Mouse (Mus musculus) cerebellum, postnatal 14 days (tissue): Measurements from ENCODE around the gene Gmpr.
A peak's percentile ranks its signal among the peaks of the same experiment; 100 is the strongest.
"Not testable (repeated sequence)": the region's sequence is repeated elsewhere in the genome, so short reads cannot be mapped to it uniquely, and the experiment has no call there.

Experiments
- DNase-seq, 2 experiments: peaks; one replicate each; pipeline ENCODE4 v3.0.0; 2021; ENCODE audit warnings: mixed read lengths in 2 of 2

Gene Gmpr

DNA sequence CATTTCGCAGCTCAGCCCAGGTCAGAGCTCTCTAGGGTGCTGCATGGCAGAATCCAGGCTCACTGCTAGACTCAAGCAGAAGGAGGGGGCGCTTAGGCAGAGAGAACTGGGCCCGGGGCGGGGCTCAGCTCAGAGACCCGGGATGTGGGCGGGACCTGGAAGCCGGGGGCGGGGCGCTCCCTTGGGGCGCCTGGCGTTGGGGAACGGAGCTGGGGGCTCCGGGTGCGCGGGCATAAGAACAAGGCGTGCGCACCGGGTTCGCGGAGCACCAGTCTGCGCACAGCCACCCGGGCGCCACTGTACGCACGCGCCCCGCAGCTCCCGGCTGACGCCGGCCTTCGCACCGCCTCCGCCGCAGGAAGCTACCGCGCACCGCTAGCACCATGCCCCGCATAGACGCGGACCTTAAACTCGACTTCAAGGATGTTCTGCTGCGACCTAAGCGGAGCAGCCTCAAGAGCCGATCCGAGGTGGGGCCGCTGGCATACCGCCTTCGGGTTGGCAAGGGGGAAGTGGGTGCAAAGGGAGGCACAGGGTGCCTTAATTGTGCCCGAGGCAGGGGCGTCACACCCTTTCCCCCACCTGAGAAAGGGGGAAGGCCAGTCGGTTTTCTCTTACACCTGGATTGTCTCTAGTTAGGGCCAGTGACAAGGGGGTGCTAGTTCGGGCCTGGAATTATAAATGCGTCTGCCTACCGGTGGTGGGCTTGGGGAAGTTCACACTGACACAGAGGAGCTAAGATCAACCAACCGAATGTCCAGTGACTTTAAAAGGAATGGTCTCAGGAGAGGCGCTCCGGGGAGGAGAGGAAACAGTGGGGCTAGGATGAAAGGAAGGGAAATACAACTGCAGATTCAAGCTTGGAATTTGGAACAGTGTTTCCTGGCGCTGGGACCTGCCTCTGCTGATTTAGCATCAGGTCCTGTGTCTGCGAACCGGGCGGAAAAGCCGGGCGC is at the start of gene Gmpr:
Gmpr (plus strand) TSS at position 171 of the 956 bp plus-strand sequence.
- DNase-seq: peak; percentile 70 to 74

DNA sequence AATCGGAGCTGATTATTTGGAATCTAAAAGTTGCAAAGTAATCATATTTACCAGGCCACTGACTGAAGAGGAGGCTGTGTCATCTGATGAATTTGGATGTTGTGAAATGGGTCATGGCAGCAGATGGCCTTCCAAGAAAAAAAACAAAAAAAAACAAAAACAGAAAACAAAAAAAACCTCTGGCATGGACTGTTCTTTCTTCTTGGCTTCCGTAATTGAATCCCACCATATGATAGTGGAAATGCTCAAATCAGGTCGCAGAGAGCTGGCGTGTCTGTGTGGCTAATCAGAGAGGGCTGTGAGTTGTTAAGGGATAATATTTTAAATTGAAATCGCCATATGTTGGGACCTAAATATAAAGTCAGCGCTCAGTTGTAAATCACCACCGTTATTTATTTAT is 49.8 kb upstream of the Gmpr start:
- DNase-seq: no peak

DNA sequence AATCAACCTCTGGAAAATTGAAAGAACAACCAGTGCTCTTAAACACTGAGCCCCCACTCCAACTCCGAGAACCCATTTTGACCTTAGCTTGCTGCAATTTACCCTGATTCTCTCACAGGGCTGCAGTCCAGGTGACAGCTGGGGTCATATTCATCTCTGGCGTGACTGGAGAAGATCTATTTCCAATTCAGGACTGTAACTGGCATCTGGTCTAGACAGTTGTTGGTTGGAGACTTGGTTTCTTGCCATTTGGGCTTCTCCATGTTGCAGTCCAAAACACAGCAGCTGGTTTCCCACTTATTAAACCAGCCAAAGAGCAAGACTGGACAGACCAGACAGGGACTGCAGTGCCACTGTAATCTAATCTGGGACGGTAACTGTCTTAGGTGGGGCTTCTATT is 47.1 kb upstream of the Gmpr start:
- DNase-seq: peak; percentile 37 to 44

DNA sequence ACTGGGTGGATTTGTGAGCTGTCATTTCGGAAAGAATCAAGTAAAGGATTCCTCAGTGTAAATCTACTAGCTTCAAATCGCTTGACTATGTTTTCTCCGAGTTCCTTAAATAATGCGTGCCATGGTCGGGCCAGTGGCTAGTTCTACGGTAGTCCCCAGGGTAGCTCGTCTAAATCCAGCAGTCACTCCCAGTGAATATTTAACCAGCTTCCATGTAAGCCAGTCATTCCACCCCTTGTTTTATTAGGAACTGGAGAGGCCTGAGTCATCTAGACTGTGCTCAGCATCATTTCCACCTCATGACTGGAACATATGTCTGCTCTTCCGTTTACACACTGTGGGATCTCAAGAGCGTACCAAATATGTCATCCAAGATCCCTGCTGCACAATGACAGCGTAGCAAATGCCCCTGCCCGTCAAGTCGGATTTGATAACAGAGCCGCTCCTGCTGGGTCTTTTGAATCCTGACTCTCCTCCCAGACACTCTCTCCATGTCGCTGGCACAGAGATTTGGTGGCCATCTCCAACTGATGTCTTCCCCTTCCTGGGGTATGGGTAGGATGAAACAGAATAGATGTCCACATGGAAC is 45.8 kb upstream of the Gmpr start:
- DNase-seq: peak; percentile 74 to 90

DNA sequence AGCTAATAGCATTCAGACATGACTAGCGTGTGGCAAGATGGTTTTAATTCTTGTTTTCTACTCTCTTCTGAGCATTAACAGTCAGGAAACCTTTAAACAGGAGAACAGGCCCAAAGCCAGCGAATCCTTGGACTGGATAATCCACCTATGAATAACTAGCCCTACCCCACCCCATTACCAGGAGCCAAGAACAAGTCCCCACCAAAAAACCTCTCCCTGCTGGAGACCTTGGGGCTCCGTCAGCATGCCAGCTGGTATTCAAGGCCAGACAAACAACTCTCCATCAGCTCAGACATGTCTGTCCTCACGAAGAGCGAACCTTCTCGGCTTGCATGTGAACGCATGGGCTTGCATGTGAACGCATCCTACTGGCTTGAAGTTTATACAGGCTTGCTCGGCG is 41.6 kb upstream of the Gmpr start:
- peak; percentile 41 to 65 for DNase-seq

DNA sequence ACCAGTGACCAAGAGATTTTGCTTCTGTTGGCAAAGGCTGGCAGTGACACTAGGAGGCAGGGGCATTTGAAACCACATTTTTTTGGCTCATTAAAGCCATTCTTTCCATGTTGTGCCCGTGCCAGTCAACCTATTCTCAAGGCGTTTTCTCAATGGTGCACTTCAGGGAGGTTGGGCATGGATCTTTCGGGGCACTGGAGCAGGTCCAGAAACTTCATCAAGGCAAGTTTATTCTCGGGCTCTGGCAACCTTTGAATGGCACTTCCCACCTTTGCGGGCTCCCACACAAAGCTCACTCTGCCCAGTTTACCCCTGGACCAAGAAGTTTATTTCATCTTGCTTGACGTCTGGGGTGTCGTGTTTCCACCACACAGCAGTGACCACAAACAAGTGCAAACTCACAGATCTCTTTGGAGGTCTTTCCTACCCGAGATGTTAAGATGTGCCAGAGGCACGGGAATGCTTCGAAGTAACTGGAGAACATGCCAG is 41.2 kb upstream of the Gmpr start:
- peak in 1 of 2 experiments; percentile 25 for DNase-seq

DNA sequence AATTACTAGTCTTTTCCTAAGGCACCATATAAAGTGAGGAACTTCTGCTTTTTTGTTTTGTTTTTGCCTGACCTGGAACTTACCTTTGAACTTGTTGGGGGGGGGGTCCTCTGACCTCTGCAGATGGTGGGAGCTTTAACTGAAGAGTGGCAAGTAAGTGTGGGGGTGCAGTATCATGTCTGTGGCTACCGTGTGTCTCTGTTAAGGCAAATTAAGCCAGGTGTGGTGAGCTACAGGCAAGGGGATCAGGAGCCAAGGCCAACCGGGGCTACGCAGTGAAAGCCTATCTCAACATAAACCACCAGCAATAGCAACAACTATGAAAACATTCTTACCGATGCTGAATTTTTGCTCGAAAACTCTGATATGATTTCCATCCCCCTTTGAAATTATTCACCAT is 38.5 kb upstream of the Gmpr start:
- no peak for DNase-seq

DNA sequence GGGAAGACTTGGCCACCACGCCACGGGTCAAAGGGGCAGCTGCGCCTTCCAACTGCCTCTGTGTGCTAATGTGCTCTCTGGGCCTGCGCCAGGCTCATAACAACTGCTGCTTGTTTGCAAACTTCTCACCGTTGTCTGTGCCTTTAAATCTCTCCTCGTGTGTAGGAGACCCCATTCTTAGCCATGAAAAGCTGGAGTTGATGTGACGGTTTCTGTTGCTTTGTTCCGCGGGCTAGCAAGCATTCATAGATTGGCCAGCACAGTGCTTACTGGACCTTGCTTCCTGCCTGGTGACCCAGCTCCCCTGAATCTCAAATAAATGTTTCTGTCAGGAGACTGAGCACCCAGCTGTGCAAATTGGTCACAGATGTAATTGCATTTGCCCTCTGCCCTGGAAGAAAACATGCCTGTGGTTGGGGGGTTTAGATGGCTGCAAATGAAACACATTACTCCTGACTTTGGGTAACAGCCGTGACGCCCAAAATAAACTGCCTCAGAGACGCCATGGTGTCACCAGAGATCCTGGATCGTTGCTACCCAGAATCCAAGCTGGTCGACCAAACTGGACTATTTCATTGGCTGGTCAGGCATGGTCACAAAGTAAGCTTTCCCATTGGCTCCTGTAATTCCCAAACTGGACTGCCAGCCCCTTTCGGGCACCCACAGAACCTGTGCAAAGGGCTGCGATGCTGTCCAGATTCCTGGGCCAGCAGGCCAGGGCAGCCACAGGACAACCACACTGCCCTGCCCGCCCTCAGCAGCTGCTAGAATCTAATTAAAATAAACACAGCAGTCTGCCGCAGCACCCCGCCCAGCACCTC is 37.6 kb upstream of the Gmpr start:
- DNase-seq: peak in 1 of 2 experiments; percentile 44

DNA sequence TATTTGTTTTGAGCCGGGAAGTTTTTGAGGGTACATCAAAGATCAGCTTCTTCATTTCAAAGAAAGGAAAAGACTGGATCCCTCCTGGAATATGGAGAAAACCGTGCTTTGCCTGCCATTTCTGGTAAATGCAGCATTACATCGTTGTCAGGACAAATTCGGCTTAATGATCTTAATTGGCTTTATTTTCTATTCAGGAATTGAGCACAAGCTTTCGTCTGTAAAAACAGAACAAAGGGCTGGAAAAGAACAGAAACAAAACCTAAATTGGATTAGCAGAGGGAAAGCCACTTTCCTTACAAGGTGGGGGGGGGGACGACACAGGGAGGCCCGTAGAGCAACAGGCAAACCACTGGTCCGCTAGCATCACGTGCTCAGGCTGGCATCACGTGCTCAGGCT is 33.9 kb upstream of the Gmpr start:
- no peak for DNase-seq

DNA sequence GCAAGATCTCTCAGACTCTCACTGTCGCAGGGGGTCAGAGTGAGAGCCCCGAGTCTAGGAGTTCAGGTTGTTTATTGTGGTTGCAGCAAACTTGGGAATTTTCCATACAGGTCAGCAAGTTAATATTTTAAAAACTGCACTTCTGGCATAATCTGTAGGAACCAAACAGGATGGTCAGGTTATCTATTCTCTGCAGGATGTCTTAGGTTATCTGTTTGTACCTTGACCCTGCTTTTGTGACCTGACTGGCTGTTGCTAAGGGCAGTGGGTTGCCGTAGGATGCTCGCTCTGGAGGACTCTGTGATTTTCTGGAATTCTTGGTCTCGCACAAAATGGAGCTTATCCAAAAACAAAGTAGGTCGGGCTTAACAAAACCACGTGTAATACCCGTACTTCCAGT is 31.9 kb upstream of the Gmpr start:
- DNase-seq: no peak

DNA sequence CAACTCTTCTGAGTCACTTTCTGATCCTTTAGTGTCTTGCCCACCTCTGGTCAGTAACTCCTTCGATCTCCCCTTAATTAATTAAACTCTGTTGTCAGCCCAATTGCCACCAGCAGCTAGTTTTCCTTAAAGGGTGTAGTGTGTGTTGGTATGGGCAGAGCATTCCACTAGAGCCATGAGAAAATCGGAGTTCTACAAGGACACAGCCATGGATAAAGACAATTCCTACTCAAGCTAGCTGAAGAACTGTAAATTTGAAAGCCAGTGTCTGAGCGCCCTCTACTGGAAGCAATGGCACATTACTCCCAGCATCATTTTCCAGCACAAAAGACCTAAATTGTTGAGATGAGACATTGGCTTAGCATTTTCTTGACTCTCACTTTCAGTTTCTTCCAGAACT is 30.1 kb upstream of the Gmpr start:
- peak; percentile 81 to 87 for DNase-seq

DNA sequence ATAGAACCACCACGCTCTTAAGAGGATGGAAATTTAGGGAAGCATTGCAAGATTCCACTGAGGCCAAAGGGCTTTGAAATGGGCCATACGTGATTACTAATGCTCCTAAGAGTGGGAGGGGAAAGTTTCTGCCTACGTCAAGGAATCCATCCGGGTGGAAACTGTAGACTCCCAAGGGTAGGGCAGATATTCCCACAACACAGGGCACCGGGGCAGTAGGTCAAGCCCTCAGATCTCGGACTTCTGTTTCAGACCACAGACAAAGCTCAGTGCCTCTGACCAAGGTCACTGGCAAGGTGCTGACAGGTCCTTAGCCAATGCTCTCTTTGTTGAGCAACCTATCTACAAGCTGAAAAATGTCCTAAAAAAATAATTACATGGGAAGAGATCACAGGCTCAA is 27.3 kb upstream of the Gmpr start:
- DNase-seq: no peak

DNA sequence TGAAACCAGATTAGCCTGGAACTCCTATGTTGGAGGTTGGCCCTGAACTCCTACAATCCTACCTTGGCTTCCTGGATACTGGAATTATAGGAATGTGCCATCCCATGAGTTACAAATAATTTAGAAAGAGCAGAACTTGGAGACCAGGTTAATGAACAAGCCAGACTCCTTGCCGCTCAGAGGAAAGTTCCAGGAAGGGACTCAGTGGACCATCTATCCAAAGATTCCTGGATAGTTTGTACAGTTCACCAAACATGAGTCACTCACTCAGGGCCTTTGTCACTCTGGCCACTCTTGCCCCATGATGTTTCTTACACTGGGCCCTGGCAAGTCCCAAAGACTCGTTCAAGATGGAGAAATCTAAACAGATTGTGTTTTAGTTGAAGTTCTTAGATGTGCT is 24.0 kb upstream of the Gmpr start:
- no peak for DNase-seq

DNA sequence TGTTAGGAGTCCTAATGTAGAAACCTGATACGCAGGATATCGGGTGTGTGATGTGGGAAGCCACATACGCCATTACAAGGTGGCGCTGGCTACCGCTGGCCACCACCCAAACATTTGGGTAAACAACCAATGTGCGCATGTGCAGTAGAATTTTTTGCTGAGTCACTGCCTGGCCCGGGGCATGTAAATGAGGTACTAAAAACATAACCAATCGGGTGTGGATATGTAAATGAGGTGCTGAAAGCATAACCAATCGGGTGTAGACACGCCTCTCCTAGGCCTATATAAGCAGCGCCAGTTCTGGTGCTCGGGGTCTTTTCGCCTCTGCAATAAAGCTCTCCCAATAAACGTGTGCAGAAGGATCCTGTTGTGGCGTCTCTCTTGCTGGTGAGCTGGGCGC is 23.3 kb upstream of the Gmpr start:
- not testable (repeated sequence) for DNase-seq

DNA sequence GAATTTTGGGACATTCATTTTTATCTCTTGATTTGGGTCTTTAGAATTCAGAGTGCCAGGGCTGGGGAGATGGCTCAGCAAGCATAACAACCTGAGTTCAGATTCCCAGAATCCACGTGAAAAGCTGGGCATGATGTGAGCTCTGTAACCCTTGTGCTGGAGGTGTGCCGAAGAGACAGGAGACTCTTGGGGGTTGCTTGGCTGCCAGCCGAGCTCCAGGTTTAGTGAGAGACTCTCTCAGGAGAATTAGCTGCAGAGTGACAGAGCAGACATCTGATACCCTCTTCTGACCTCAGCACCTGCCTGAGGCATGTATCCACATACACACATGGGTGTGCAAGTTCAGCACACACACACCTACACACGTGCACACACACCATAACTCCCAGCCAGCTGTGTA is 21.6 kb upstream of the Gmpr start:
- no peak for DNase-seq

DNA sequence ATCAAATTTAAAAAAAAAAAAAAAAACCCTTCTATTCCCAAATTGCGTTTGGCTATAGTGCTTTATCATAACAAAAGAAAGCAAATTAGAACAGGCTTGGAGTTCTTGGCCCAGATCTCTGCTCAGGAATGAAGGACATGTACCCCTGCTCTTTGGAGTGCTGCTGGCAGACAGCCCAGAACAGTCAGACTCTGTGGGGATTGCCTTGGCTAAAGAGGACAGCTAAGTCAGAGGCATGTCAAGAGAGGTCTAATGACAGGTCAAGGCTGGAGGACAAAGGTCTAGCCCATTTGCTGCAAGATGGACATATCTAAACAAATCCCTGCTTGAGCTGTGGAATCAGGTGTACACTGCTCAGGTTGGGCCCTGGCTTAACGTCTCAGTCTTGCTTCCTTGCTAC is 20.6 kb upstream of the Gmpr start:
- DNase-seq: peak; percentile 51 to 57

DNA sequence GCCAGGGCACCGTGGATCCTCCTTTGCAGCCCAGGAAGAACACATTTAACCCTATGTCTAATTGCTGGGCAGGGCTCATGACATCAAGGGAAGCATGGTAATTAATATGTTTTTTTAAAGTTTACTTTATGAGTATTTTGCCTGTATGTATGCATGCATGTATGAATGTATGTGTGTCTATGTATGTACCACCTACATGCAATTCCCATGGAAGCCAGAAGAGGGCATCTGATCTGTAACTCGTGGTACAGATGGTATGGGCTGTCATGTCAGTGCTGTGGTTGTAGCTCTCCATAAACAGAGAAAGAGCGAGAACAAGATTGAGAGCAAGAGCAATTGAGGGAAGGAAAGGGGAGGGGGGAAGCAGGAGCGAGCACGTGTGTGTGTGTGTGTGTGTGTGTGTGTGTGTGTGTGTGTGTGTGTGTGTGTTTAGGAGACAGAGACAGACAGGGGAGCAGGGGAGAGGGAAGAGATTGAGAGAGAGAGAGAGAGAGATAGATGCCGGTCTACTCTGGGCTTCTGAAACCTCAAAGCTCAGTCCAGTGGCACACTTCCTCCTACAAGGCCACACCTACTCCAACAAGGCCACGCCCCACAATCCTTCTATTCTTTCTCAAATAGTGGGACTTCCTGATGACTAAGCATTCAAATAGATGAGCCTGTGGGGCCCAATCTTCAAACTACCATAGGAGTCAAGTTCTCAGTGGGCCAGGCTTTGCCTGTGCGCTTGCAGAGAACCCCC is 15.1 kb upstream of the Gmpr start:
- DNase-seq: no peak

DNA sequence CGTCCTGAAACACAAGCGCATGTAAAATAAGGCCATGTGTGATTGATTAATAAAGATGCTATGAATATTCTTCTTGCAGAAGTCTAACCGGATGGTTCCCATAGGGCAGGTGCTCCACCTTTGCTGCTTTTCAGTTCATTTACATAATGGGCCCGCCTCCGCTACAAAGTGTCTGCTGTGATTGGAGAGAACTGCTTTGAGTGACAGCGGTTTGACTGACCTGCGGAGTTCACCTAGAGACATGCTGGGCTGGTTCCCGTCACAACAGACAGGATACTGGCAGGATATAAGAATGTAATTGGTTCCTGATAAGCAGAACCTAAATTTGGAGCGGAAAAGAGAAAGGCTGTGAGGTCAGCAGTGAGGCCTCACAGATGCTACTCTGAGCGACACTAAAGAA is 13.4 kb upstream of the Gmpr start:
- DNase-seq: peak; percentile 39 to 45

DNA sequence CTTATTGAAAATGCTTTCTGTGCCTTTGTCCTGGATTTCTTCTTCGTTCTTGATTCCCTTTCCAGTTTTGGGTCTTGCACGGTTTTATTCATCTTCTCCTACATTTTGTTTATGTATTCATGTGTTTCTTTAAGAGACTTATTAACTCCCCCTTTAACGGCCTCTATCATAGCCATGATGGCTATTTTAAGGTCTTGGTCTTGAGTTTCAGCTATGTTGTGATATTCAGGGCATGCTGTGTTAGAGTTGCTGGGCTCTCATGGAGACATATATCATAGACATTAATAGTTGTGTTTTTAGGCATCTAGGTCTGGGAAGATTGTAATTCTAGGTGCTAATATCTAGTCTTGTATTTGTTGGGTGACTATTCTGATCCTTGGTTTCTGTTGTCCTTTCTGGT is 8.6 kb upstream of the Gmpr start:
- DNase-seq: no peak

DNA sequence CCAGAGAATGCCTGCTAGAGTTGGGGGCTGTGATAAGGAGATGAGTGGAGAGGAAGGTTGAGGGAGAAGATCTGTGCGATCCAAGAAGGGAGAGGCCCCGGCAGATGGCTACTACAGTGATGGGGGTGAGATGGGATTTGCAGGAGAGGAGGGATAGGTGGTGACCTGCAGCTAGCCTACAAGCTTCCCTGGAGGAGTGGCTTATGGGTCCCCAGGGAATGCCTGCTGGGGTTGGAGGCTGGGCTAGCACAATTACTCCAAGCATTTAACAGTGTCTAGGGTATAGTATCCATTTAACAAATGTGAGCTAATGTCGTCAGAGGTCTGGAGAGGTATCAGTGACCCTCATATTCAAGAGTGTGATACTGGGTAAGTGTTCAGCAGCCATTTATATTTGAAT is 7.9 kb upstream of the Gmpr start:
- no peak for DNase-seq

DNA sequence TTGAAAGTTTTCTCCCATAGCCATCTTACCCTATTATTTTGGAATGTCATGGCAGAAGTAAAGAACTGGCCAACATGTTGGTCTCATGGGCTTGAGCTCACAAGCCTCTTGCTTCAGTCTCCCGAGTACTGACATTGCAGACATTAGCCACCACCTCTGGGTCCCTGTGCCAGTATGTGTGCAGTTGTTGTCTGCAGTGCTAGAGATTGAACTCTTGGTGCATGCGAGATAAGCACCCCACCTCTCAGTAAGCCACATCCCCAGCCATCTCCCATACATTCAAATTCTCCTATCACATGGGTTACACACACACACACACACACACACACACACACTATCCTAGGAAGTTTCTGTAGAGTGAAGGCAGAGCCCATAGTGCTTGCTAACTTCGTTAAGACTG is 7.3 kb upstream of the Gmpr start:
- no peak for DNase-seq

DNA sequence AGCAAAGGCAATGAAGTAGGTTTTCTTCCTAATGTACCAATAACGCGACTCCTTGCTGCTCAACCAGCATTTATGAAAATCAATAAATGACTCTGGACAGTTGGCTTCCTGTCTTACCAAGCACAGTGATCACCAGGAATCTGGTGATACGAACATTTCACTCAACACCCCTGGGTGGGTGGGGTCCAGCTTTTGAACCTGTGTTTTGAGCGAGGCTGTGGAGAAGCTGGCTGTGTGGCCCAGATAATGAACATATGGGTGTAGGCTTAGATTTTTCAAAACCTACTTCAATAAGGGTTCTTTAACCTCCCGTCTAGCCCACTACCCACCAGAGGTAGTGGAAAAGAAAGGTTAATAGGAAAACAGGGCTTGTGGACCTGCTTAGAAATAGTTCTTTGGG is 4.5 kb upstream of the Gmpr start:
- DNase-seq: no peak

DNA sequence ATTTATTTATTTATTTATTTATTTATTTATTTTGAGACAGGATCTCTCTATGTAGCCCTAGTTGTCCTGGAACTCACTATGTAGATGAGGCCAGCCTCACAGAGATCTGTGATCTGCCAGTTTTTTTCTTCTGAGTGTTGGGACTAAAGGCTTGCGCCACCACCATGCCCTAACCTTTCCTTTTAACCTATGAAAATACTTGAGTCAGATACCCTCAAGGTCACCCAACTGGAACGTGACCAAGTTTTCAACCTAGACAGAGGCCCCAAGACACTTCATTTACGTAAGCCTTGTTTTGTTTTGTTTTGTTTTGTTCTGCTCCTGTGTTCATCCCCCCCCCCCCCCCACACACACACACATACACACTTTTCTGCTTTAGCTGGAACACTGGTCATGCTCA is 1.7 kb upstream of the Gmpr start:
- DNase-seq: no peak
